Mouse (Mus musculus) bone marrow macrophage, adult 2 months (primary cell): ENCODE data around the gene Cep19.

Experiments used
- CTCF ChIP-seq: IDR thresholded peaks from 2 replicates; pipeline ENCODE4 v1.5.1; 2012; ENCODE audit warnings: low read depth, mild to moderate bottlenecking, low read length, moderate library complexity
- POLR2A ChIP-seq: IDR thresholded peaks from 2 replicates; pipeline ENCODE4 v1.6.1; 2012; ENCODE audit warnings: mild to moderate bottlenecking, low read depth, low read length, borderline replicate concordance

DNA sequence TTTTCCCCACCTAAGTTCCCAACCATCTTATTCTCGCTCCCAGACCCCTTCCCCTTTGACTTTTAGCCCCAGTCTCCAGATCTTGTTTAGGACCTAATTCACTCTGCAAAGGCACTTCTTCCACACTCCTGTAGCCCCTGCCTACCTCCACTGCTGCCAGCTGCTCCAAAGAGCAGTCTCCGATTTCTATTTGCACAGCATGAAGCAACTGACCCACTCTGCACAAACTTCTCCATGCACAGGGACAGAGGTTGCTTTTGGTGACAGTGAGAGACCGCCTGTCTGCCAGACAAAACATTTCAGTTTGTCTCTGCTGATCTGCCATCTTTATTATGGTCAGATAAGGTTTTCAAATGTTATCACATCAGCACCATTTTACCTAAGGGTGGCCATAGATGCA lies 33.5 kb downstream of the Cep19 start:
- no peak for TF ChIP-seq CTCF
- no peak for TF ChIP-seq POLR2A
